Mouse (Mus musculus) retina, postnatal 1 day (tissue): ENCODE results near the gene Arhgef9.

Source experiments
- DNase-seq: peaks from one replicate; pipeline ENCODE4 v3.0.0-alpha.2; 2012

Arhgef9 gene

DNA sequence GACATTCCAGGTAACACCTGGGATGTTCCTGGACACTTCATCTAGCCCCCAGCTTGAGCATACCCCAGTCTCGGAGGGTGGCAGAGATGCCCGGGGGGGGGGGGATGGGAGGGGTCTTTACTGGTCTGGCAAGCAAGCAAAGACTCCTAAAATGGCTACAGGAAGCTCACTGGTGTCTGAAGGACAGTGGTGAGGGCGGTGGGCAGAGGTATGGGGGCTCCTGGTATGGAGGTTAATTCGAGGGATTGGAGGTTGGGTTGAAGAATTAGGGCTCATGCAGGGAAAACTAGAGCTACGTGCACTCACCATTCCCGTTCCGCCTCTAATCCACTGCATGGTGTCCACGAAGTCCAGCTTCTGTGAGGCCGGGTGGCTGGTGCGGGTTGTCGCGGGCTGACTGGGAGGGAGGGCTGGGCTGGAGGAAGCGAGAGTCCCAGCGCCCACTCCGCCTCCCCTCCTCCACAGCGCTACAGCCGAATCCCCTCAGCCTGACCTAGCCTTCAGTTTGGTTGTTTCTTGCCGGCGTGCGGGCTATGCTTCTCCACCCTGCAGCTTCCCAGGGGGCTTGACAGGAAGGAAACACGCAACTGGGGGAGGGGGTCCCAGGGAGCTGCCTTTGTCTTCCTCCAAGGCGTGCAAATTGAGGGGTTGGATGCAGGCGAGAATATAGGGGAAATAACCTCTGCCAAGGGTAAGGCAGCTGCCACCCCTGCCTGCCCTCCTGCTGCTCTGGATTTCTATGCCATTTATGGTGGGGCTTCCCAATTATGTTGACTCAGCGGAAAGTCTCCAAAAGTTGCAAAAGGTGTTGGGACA lies at the start of gene Arhgef9:
Arhgef9 (minus strand) TSS at position 753 of the 816 bp plus-strand sequence.
- peak; percentile 58 for DNase-seq

DNA sequence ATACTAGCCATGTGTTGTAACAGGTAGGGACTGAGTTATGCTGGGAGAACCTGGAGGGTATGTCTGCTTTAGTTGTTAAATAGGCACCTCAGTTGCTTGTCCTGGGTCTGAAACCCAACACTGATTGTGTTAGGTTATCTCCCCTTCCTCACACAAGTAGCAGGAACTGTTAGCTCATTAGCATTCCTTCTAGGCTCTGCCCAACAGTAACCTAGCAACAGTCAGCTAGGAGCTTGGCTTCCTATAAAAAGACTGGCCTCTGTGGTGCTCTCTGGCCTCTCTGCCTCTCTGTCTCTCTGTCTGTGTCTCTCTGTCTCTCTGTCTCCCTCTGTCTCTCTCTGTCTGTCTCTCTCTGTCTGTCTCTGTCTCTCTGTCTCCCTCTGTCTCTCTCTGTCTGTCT lies 42.2 kb upstream of the Arhgef9 start:
- DNase-seq, result peak; percentile 30

DNA sequence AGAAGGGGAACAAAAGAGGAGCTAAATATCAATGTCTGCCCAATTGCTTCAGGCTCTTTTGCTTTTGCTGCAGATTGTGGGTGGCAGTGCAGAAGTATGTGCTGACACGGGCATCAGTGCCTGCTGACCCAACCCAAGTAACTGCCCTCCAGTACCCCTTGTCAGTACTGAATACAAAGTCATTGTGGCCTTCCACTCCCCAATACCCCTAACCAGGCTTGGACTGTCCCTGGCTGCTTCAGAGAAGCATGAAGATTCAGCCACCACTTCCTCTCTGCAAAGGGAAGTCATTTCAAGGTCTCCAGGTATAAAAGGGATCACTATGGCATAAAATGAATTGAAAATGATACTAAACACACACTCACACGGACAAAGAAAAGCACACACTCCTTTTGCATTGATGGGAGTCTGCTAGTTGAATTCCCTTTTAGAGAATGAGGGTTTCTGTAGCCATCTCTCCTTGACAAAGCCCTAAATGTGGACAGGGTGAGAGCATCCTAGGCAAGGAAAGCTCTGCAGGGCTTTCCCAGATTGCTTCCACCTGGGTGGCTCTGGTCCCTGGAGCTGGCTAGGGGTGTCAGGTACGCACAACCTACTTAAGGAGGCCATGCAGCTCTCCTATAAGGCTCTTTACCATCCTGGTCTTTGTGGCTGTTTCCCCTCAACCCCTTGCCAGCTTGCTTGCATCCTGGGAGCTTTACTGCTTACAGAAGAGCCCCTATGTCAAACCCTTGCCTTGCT lies 1.1 kb downstream of the Arhgef9 start:
- DNase-seq, result peak; percentile 4

- DNase-seq, result peak; percentile 73
These were observed 20.7 kb downstream of the Arhgef9 start for GRCm38 (mm10) chrX:95175978-95176377.

DNA sequence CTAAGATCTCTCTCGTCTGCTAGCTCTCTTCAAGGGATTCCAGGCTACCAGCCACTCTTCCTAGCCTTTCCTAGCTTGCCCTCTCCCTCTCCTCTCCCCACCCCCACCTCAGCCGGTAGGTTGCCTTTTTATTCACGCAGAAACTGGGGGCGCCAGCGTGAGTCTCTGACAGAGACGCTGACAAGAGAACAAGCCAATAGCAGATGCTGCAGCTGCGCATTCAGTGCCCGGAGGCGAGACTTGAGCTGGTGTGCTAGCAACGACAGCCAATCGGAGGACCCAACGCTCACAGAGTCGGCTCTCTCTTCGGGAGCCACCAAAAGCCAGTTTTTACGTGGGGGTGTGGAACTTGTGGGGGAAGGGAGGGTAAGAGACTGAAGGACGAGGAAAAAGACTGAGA lies 30.3 kb downstream of the Arhgef9 start:
- peak; percentile 96 for DNase-seq

DNA sequence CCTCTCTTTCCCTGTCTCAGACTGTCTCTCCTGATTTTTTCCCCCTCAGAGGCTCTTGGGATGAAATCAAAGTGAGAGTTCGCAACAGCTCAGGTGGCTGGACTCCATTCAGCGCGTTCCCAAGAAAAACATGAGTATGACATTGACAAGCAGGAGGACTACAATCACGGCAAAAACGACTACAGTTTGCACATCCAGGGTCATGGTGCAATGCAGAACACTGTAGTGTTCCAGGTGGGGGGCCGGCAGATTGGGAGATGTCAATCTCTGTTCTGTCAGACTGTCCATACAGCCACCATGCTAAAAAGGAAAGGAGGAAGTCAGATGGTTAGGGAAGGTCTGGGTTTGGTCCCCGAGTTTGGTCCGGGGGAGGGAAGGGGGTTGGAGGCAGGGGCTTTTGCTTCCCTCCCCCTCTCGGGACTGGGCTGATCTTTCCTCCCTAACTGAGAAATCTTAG lies 31.0 kb downstream of the Arhgef9 start:
- DNase-seq, result peak; percentile 34

DNA sequence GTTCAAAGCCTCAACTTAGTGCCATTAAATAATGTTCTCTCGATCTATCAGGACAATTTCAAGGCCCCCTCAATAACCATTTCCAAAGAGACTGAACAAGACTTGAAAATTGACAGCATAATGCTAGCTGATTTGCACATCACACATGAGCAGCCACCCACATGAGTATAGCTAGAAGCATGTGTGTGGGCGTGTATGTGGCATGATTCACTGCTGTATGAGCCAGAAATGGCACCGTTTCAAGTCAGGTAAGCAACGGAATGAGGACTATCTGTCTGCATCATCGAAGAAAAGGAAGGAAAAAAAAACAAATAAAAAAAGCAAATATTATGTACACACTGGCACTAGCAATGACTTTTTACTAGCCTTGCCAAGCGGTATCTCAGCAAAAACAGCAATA lies 32.5 kb downstream of the Arhgef9 start:
- no peak for DNase-seq

DNA sequence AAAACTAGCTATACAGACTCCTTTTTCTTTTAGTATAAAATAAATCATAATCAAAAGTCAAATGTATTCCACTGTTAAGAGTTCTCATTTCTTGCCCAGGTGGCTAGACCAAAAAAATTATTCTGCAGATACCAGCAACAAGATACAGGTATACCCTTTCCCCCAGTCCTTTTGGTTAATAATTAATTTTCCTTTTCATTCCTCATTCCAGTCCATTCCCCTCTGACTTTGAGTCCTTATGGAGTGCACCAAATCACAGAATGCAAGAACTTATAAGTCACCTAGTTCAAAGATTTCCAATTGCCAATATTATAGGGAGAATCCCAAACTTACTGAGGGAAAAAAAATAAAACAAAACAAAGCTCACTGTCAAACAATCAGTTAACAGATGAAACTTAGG lies 33.2 kb downstream of the Arhgef9 start:
- no peak for DNase-seq

DNA sequence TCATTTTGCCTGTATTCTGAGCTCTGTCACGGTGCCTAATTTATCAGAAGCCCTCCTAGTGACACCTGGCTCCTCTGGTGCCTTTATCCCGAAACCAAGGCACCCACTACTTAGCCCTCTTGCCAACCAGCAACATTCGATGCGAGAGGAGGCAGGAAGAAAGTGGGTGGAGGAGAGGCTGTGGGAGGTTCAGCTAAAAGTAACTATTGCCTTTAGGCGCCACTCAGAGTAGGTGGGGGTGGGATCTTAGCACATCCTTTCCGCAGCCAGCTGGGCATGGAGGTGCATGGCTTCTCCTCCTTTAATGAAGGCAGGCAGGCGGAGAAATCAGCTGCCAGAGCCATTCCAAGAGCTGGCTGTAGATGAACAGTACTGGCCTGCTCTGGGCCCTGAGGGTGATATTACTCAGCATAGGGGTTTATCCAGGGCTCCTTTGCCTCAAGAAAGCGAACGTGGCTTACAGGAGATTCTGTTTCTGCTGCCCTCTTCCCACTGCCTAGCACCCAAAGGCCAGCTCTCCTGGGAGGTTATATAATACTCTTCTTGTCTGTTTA lies 39.7 kb downstream of the Arhgef9 start:
- DNase-seq, result peak; percentile 68

DNA sequence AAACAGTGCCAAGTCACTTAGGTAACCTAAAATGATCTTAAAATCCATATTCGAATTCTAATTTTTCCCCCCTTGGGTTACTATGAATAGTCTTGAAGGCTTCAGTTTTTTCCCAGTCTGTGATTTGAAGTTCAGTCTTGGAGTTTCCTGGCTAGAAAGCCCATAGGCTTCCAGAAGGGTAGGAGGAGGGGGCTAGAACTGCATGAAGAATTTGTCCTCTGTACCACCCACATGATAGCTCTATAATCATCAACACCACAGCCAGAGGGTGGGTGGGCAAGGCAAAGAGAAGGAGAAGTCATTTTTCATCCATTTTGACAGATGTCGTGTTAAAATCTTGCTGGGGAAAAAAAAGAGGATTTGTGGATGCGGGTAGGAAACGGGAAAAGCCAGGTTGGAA lies 58.0 kb downstream of the Arhgef9 start:
- DNase-seq, result no peak

- no peak for DNase-seq
These were observed 63.2 kb downstream of the Arhgef9 start for GRCm38 (mm10) chrX:95133502-95133901.

DNA sequence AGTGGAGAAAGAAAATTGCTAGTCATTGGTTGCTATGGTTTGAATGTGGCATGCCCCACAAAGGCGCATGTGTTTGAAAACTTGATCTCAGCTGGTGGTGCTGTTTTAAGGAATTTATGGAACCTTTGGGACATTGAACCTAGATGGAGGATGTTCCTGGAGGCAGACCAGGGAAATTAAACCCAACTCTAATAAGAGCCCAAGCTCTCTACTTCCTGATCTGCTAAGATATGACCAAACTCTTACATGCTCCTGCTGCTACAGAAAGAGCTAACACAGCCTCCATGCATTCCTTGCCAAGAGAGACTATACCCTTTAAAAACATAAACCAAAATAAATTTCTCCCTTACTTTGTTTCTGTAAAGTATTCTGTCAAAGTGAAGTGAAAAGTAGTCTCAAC lies 63.7 kb downstream of the Arhgef9 start:
- DNase-seq, result no peak

DNA sequence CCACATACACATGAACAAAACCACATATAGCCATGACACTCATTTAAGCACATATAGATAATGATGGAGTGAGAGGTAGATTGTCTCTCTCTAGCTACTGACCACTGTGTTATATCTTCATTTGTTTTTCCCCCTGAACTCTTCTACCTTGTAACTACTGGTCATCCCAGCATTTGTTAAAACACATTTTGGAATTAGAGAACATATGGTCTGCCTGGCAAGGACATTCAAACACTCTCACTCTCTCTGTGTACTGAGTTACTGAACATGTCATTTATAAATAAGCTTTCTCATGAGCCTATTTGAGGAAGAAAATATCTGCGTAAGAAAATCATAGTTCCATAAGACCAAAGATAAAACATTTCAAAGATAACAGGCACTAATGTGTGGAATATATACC lies 64.9 kb downstream of the Arhgef9 start:
- DNase-seq, result no peak

DNA sequence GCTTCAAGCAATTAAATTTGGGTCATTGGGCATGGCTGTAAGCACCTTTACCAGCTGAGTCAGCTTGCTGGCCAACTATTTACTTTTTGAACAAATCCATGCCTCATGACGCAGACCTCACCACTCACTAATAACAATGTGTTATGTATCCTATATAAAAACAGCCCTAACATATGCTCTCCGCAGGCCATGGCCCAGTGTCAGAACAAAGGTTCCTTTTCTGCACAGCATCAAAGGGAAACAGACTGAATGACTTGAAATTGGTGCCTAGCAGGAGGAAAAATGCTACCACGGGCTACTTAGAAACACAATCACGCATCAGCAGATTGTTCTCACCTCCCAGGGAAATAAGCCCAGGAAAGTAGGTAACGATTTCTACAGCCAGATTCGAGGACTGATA lies 73.2 kb downstream of the Arhgef9 start:
- DNase-seq, result no peak

DNA sequence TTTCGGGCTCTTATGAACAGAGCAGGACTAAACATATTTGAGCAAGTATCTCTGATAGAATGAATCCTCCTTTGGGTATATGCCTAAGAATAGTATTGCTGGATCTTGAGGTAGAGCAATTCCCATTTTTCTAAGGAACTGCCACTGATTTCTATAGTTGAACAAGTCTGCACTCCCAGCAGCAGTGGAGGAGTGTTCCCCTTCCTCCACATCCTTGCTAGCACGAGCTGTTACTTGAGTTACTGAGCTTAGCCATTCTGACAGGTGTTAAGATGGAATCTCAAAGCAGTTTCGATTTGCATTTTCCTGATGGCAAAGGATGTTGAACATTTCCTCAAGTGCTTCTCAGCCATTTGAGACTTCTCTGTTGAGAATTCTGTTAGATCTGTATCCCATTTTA lies 92.3 kb downstream of the Arhgef9 start:
- no peak for DNase-seq

- DNase-seq, result no peak
These were observed 109.0 kb downstream of the Arhgef9 start for GRCm38 (mm10) chrX:95087674-95088073.

DNA sequence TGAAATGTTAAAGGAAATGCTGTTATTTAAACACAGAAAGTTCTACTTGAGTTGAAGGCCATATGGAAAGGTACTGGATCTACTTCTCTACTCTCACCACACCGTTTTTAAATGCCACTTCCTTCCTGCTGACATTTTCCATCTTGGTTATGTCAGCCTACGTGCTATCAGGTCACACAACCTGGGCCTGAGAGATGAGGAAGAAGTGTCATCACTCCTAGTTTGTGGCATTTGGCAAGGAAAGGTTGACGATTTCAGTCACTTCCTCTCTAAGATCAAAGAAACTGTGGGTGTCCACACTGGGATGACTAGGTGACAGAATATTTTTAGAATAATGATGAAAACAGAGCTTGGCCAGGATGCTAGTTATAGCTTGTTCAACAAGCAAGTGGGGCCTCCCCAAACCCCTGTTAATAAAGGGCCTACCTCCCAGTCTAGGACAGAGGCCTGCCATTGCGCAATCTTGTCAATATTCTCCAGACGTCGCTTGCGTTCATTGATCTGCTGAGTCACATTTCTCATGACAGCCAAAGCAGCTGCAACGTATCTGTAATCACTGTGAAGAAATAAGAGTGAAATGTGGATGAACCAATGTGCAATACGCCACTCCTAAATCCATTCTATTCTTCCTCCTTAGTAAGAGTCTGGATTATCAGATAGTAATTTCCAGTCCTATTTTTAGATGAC lies 119.5 kb downstream of the Arhgef9 start:
- no peak for DNase-seq

- peak; percentile 2 for DNase-seq
These were observed 168.7 kb downstream of the Arhgef9 start for GRCm38 (mm10) chrX:95027907-95028306.

DNA sequence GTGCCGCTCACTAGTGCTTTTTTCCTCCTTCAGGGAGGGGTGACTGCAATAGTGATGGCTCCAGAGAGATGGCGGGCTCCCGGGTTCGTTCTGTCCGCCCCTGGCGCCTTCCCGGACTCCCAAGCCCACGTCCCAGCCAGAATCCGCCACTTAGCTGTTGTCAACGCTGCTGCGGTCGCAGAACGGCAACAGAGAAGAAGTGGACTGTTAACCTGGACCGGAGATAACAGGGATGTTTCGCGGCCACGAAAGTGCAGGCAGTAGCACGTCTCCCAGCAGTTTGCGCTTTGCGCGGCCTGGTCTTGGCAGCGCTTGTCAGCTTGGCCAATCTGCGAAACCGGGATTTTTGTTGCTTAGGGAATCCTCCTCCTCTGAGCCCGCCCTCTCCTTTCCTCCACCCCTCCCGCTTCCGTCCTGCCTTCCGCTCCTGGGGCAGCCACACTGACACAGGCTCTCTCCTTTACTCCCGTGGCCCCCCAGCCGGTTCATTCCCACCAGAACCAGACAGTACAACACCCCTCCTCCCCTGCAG lies 170.2 kb downstream of the Arhgef9 start, which contains the start of gene Spin4:
Spin4 (minus strand) TSS at position 322 of the 532 bp plus-strand sequence.
- DNase-seq, result peak; percentile 85

DNA sequence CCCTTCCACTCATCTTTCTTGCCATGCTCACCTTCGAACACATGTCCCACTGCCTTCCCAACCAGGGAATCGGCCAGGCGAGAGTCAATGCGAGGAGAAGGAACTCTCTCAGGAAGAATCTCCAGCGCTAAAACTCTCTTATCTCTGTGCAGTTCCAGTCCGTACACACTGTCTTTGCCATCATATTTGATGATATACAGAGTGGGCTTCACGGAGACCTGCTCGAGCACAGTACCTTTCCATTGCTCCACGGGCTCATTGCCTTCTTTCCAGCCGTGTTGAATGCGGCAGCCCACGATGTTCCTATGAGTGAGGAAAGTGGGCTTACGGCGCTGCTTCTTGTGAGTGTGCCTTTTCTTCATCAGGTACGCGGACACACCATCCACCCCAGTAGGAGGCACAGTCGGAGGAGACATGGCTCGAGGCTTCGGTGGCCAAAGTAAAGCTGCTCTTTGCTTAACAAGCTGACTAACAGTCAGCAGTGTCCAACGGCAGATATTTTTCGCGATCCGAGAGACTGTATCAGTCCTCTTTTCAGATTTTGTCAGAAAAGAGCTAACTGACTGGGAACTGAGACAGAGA lies 170.8 kb downstream of the Arhgef9 start:
- no peak for DNase-seq

DNA sequence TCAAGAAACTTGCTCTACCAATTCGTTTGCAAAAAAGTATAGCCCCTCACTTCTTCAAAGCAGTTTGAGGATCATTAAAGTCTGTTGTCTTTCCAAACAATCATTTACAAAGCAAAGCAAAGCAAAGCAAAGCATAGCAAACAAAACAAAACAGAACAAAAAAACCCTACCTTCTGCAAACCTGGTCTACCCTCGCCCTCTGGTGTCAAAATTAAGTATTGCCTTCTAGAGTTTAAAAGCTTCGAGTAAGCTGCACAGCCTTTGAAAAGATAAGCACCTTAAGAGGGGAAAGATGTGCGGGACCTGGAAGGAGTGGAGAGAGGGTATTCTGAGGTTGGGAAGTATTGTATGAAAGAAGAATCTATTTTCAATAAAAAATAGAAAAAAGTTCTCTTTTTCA lies 184.6 kb downstream of the Arhgef9 start:
- peak; percentile 67 for DNase-seq
